Mouse (Mus musculus): ENCODE measurements around the gene Fgfr2. TPM values are rescaled to one million over a fixed set of nuclear protein-coding genes. Genes with fewer than 3 reads are reported as not detected.

Gene Fgfr2
- total RNA-seq, 2 experiments from 2014 or later, result 190 to 480 TPM

- peak; percentile 72 to 78 for DNase-seq
These were observed 2803.2 kb downstream of the Fgfr2 start for GRCm38 (mm10) chr7:130319799-130320556.

- DNase-seq, result no peak
These were observed 2806.9 kb downstream of the Fgfr2 start for GRCm38 (mm10) chr7:130316294-130316693.

DNA sequence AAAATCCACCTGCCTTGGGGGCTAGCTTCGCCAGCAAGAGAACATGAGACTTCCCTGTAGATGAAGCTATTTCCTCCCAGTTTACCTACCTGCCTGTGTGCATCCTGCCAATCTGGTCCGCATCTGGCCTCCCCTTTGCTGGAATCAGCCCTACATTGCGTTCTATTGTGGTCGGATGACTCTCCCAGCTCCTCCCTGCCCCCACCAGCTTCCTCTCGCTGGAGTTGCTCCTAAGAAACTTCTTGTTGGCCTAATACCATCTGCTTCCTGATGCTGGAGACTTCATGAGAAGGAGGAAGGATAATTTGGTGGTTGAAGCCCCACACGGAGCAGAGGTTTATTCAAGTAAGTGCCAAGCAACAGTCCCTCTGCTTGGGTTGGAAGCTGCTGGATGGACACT, 2807.9 kb downstream of the Fgfr2 start:
- no peak for DNase-seq

GRCm38 (mm10) chr7:130314658-130315057, 2808.5 kb downstream of the Fgfr2 start:
- DNase-seq, result no peak

- no peak for DNase-seq
These were observed 2811.8 kb downstream of the Fgfr2 start for GRCm38 (mm10) chr7:130311362-130311761.

DNA sequence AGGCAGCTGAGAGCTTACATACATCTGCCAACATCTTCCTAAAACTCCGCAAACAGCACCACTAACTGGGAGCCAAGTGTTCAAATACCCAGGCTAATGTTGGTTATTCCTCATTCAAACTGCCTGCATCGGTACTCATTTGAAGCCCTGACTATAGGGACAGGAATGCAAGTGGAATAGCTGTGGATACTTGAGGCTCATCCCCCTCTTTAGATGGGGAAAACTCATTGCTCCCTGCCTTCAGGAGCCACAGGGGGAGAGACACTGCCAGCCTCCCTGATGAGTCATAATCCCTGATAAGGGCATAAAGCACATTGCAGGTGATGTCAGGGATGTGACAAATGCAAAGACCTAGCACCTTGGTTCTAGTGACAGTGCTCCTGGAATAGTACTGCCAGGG, 2814.0 kb downstream of the Fgfr2 start:
- DNase-seq, result no peak

DNA sequence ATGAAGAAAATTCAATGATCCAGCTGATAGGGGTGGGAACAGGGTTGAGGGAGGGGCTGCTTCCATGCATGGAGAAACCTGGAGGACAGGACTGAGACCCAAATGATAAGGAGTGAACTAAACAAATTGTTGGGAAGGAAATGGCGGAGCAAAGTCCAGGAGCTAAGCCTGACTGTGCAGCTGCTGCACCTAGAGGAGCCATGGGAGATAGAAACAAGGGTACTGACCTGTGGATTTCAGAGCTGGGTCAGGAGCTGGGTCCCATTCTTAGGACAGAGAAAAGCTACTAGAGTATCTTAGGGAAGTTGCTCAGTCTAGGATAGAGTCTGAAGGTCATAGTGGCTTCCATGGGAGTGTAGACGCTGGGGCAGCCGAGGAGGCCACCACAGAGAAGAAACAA, 2816.1 kb downstream of the Fgfr2 start:
- DNase-seq, result no peak

DNA sequence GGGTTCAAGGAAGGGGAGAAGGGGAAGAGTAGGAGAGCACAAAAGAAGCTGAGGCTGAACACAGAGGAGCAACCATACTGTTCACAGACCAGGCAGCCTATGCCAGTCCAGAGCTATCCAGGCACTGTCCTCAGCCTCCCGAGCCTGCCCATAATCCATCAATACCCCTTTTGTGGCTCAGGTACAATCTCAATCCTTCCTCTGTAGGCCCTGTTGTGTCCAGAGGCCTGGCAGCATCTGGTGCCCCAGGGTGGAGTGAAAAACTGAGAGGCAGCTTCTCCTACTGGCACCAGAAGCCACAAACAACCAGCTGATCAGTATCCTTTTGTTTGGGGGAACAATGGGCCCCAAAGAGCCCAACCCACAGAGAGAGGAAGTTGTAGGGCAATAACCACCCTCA, 2818.5 kb downstream of the Fgfr2 start:
- no peak for DNase-seq

- DNase-seq, result peak; percentile 15 to 43
These were observed 2819.7 kb downstream of the Fgfr2 start for GRCm38 (mm10) chr7:130303464-130303863.

- no peak for DNase-seq
These were observed 2822.5 kb downstream of the Fgfr2 start for GRCm38 (mm10) chr7:130300606-130301005.

- DNase-seq, result no peak
These were observed 2824.1 kb downstream of the Fgfr2 start for GRCm38 (mm10) chr7:130298926-130299594.

DNA sequence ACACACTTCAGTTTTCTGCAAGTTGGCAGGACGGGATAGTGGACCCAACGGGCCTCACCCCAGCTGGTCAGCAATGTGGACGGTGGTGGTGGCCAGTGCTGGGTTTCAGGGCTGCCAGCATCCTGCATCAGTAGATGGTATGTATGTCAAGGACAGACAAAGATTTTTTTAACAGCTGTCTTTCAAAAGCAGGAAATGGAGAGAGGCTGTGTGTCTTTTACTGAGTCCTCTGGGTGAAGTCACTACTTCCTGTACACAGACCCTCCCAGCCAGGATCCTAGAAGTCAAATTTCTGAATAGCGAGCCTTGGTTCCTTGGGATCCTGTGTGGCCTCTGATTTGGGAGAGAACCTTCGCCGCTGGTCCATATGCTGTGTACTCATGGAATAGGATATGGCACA, 2832.0 kb downstream of the Fgfr2 start:
- no peak for DNase-seq

DNA sequence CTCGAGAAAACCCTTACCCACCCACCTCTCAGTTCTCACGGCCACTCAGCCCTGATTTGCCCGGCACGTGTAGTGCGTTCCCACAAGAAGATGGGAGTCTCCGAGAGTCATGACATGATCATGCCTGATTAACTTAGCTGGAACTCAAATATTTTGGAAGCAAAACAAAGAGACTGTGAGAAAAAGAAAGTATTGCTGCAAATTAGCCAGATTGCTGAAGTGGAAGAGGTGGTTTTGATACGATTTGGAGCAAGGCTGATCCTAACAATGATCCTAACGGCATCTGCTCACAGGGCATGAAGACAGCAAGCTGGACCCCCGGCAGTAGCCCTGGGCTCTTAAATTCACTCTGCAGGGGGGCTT, 2833.7 kb downstream of the Fgfr2 start:
- DNase-seq, result no peak

- peak; percentile 45 to 49 for DNase-seq
These were observed 2834.3 kb downstream of the Fgfr2 start for GRCm38 (mm10) chr7:130288719-130289427.

DNA sequence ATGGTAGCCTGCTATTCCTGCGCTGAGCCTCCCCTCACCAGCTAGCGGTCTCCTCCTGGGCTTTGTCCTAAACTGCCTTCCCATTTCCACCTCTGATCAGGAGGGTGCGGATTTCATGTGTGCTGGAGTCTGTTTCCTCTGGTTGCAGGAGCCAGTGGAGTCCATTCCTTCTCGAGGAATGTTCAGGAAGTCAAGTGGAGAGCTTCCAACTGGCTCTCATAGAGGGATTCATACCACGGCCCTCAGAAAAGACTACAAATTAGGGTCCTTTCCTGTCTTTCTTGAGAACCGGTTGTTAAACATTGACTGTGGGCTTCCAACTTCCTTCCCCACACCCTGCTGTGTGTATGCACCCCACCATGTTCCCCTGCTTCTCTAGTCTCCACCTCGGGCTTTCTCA, 2834.9 kb downstream of the Fgfr2 start:
- no peak for DNase-seq

DNA sequence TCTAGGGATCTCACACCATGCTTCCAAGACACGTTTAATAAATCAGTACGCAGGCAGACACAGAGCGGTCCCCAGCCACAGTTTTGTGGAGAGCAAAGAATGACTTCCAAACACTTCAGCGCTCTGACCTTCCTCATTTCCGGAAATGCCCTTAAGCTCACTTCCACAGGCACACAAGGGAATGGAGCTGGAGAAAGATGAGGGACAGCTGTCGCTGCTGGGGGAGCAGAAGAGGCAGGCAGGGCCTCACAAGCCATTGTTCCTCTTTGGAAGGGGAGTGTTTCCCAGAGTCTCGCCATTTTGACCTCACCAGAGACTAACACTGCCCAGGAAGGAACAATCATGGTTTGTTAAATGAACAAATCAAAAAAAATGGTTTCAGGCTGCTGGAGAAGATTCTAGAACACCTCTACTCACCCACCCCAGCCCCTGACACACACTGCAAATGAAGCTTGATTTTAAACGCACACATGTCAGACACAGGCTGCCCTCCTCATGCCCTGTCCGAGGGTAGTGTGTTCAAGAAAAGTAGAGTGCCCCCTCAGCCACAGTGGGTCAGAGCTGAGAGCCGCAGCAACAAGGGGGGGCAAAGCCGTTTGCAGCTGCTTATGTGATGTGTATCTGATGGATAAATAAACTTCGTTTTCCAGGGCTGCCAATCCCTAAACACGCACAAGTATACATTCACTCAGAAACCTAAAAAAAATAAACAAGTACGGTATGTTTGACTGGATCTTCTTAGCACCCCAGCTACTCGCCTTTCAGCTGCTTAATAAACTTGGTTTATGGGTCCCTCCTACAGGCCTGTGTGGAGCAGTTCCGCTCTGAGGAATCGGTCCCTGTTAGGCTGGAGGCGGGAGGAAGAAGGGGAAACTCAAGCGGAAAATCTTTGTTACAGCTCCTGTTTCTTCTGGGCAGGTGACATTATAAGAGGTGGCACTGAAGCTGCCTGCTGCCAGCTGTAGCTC, 2844.1 kb downstream of the Fgfr2 start:
- no peak for DNase-seq

DNA sequence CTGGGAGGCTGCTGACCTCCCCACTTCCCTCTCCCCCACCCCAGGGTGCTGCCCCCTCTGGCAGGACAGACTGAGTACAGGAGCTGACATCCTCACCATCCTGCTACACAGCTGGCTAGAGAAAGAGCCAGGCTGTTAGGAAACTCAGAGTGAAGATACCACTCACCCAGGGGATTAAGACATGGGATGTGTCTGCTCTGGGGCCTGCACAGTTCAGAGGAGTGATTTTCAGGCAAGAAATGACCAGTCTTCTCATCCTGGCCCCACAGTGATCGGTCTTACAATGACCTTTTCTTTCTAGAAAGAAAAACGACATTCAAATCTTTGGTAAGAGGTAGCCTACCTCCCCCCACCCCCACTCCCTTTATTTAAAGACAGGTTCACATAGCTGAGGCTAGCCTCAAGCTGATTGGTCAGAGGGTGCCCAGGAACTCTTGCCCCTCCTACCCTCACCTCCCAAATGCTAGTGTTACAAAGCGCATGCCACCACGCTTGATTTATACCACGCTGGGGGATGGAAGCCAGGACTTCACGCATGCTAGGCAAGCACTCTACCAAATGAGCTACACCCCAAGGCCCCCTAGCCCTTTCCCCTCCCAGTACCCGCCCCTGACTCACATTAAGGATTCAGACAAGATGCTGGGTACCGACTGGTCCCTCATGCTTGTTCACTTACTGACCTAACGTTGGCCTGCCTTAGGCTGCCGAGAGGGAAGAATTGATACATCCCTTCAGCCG, 2845.0 kb downstream of the Fgfr2 start:
- no peak for DNase-seq

GRCm38 (mm10) chr7:130273265-130273664, 2849.9 kb downstream of the Fgfr2 start:
- peak; percentile 85 to 91 for DNase-seq

DNA sequence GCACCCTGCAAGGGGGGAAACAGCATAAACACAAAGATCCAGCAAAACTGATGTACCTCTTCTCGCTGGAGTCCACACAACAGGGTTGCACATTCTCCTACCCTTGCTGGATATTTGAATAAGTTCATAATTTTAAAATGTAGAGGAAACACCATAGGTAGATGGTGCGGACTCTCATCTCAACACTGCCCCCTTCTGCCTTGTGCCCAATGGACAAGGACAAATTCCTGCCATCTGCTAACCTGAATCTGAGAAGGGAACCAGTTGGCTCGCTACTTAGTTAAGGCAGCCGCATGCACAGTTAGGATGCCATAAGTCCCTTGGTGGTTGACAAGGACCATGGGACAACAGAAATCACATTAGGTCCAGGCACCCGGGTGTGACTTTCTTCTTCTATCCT, 2852.3 kb downstream of the Fgfr2 start:
- DNase-seq, result peak; percentile 55 to 64

- DNase-seq, result no peak
These were observed 2853.9 kb downstream of the Fgfr2 start for GRCm38 (mm10) chr7:130269124-130269867.

All from adrenal gland, postnatal 36 days (tissue).